Mouse (Mus musculus): ENCODE measurements around the gene Serac1. TPM values are rescaled to one million over a fixed set of nuclear protein-coding genes. Genes with fewer than 3 reads are reported as not detected.
A peak's percentile ranks its signal among the peaks of the same experiment; 100 is the strongest.
"Not testable (repeated sequence)": the region's sequence is repeated elsewhere in the genome, so short reads cannot be mapped to it uniquely, and the experiment has no call there.

Gene Serac1
- polyA plus RNA-seq, 1 experiment from 2014 or later = 1.4 TPM

- Histone ChIP-seq H3K4me2 (no peak overlapping the region), H3K4me1 (replicated peaks) (no peaks in the 10 kb centered on the region), H3K27me3 (no peaks in the 10 kb centered on the region), H3K9me3 (replicated peaks) (no peaks in the 10 kb centered on the region), H3K27ac (no peak overlapping the region), H3K9ac (no peak overlapping the region), H3K36me3 (peaks cover 21% of the 10 kb centered on the region; the same call in 1 of the 2 replicates), H3K4me3 (replicated peaks) (no peak overlapping the region)
- 66% methylated on average over 2 of the region's 2 CpGs for WGBS (ENCODE audit: insufficient replicate concordance)
- no peak for ATAC-seq (ENCODE audit: low read depth)
- no peak for DNase-seq
Measured at GRCm38 (mm10) chr17:6066021-6066420, 13.5 kb downstream of the Serac1 start.

GRCm38 (mm10) chr17:6063532-6063931 is 16.0 kb downstream of the Serac1 start:
- no peak for ATAC-seq (ENCODE audit: low read depth)

GRCm38 (mm10) chr17:6062793-6063192 is 16.7 kb downstream of the Serac1 start:
- Histone ChIP-seq H3K27me3 (no peaks in the 10 kb centered on the region), H3K9me3 (replicated peaks) (no peaks in the 10 kb centered on the region), H3K27ac (no peak overlapping the region), H3K9ac (no peak overlapping the region), H3K4me2 (no peak overlapping the region), H3K4me1 (replicated peaks) (no peaks in the 10 kb centered on the region), H3K4me3 (replicated peaks) (no peak overlapping the region), H3K36me3 (peaks cover 19% of the 10 kb centered on the region; the same call in 1 of the 2 replicates)
- ATAC-seq (ENCODE audit: low read depth) = no peak
- DNase-seq = no peak
- 72% methylated on average over 8 of the region's 8 CpGs for WGBS (ENCODE audit: insufficient replicate concordance)

More at GRCm38 (mm10) chr17:6063532-6063931, 16.0 kb downstream of the Serac1 start:
- H3K9me3 ChIP-seq (replicated peaks) = no peaks in the 10 kb centered on the region
- DNase-seq = no peak
- H3K36me3 ChIP-seq = peaks cover 19% of the 10 kb centered on the region; the same call in 1 of the 2 replicates
- H3K4me2 ChIP-seq = no peak overlapping the region
- no peaks in the 10 kb centered on the region for H3K27me3 ChIP-seq
- 72% methylated on average over 5 of the region's 5 CpGs for WGBS (ENCODE audit: insufficient replicate concordance)
- no peak overlapping the region for H3K27ac ChIP-seq
- no peak overlapping the region for H3K4me3 ChIP-seq (replicated peaks)
- H3K9ac ChIP-seq = no peak overlapping the region
- no peaks in the 10 kb centered on the region for H3K4me1 ChIP-seq (replicated peaks)

- no peak overlapping the region for H3K4me2 ChIP-seq
- no peaks in the 10 kb centered on the region for H3K4me1 ChIP-seq (replicated peaks)
- H3K9ac ChIP-seq = no peak overlapping the region
- 0 out of 2 replicates have a peak, but pooled peaks cover 2% of the 10 kb centered on the region for H3K36me3 ChIP-seq
- ATAC-seq (ENCODE audit: low read depth) (no peak), DNase-seq (peak; percentile 44)
- WGBS (ENCODE audit: insufficient replicate concordance) = 14% methylated on average over 5 of the region's 5 CpGs
- no peak overlapping the region for H3K27ac ChIP-seq
- no peaks in the 10 kb centered on the region for H3K27me3 ChIP-seq
- no peak overlapping the region for H3K4me3 ChIP-seq (replicated peaks)
- H3K9me3 ChIP-seq (replicated peaks) = no peaks in the 10 kb centered on the region
Measured at GRCm38 (mm10) chr17:6054934-6055355, 24.6 kb downstream of the Serac1 start.

- no peaks in the 10 kb centered on the region for H3K9me3 ChIP-seq (replicated peaks)
- H3K4me1 ChIP-seq (replicated peaks) = no peaks in the 10 kb centered on the region
- H3K27me3 ChIP-seq = no peaks in the 10 kb centered on the region
- H3K4me2 ChIP-seq = no peak overlapping the region
- DNase-seq = no peak
- no peak overlapping the region for H3K9ac ChIP-seq
- H3K4me3 ChIP-seq (replicated peaks) = no peak overlapping the region
- 68% methylated on average over 4 of the region's 4 CpGs for WGBS (ENCODE audit: insufficient replicate concordance)
- no peak for ATAC-seq (ENCODE audit: low read depth)
- no peaks in the 10 kb centered on the region for H3K36me3 ChIP-seq
- H3K27ac ChIP-seq = no peak overlapping the region
Measured at GRCm38 (mm10) chr17:6052801-6053200, 26.7 kb downstream of the Serac1 start.

GRCm38 (mm10) chr17:6037507-6037906 is 42.0 kb downstream of the Serac1 start:
- ATAC-seq (ENCODE audit: low read depth) = no peak
- Histone ChIP-seq H3K27ac (no peak overlapping the region), H3K4me3 (replicated peaks) (no peak overlapping the region), H3K9ac (no peak overlapping the region), H3K9me3 (replicated peaks) (no peaks in the 10 kb centered on the region), H3K36me3 (no peaks in the 10 kb centered on the region; the same call in 1 of the 2 replicates), H3K4me1 (replicated peaks) (0 out of 2 replicates have a peak, but pooled peaks cover 3% of the 10 kb centered on the region), H3K27me3 (no peaks in the 10 kb centered on the region), H3K4me2 (no peak overlapping the region)
- WGBS (ENCODE audit: insufficient replicate concordance) = 76% methylated on average over 10 of the region's 10 CpGs
- no peak for DNase-seq

GRCm38 (mm10) chr17:6036872-6037271 is 42.7 kb downstream of the Serac1 start:
- Histone ChIP-seq H3K27ac (no peak overlapping the region), H3K4me2 (no peak overlapping the region), H3K27me3 (no peaks in the 10 kb centered on the region), H3K36me3 (no peaks in the 10 kb centered on the region; the same call in 1 of the 2 replicates), H3K4me3 (replicated peaks) (no peak overlapping the region), H3K9ac (no peak overlapping the region), H3K9me3 (replicated peaks) (no peaks in the 10 kb centered on the region), H3K4me1 (replicated peaks) (0 out of 2 replicates have a peak, but pooled peaks cover 3% of the 10 kb centered on the region)
- no peak for ATAC-seq (ENCODE audit: low read depth)
- no peak for DNase-seq
- 76% methylated on average over 11 of the region's 11 CpGs for WGBS (ENCODE audit: insufficient replicate concordance)

GRCm38 (mm10) chr17:6036458-6036857 is 43.1 kb downstream of the Serac1 start:
- ATAC-seq (ENCODE audit: low read depth) = 0 out of 2 replicates have a peak, but pooled peaks have one; percentile 18
- H3K4me3 ChIP-seq (replicated peaks) = no peak overlapping the region
- no peaks in the 10 kb centered on the region for H3K9me3 ChIP-seq (replicated peaks)
- no peak overlapping the region for H3K4me2 ChIP-seq
- H3K9ac ChIP-seq = no peak overlapping the region
- DNase-seq = no peak
- H3K4me1 ChIP-seq (replicated peaks) = 0 out of 2 replicates have a peak, but pooled peaks cover 3% of the 10 kb centered on the region
- H3K27ac ChIP-seq = no peak overlapping the region
- no peaks in the 10 kb centered on the region; the same call in 1 of the 2 replicates for H3K36me3 ChIP-seq
- WGBS (ENCODE audit: insufficient replicate concordance) = 76% methylated on average over 8 of the region's 8 CpGs
- H3K27me3 ChIP-seq = no peaks in the 10 kb centered on the region

GRCm38 (mm10) chr17:6035661-6036060 is 43.9 kb downstream of the Serac1 start:
- Histone ChIP-seq H3K27me3 (no peaks in the 10 kb centered on the region), H3K4me3 (replicated peaks) (no peak overlapping the region), H3K4me2 (no peak overlapping the region), H3K9me3 (replicated peaks) (no peaks in the 10 kb centered on the region), H3K36me3 (no peaks in the 10 kb centered on the region; the same call in 1 of the 2 replicates), H3K9ac (no peak overlapping the region), H3K4me1 (replicated peaks) (0 out of 2 replicates have a peak, but pooled peaks cover 3% of the 10 kb centered on the region), H3K27ac (no peak overlapping the region)
- ATAC-seq (ENCODE audit: low read depth) = no peak
- 57% methylated on average over 8 of the region's 8 CpGs for WGBS (ENCODE audit: insufficient replicate concordance)
- DNase-seq = no peak

- Histone ChIP-seq H3K9me3 (replicated peaks) (no peaks in the 10 kb centered on the region), H3K4me1 (replicated peaks) (peaks cover 2% of the 10 kb centered on the region), H3K27ac (no peak overlapping the region), H3K36me3 (peaks cover 13% of the 10 kb centered on the region; the same call in 1 of the 2 replicates), H3K27me3 (no peaks in the 10 kb centered on the region), H3K4me3 (replicated peaks) (no peak overlapping the region), H3K4me2 (no peak overlapping the region), H3K9ac (no peak overlapping the region)
- ATAC-seq (ENCODE audit: low read depth) (no peak), DNase-seq (no peak)
- 74% methylated on average over 7 of the region's 7 CpGs for WGBS (ENCODE audit: insufficient replicate concordance)
Measured at GRCm38 (mm10) chr17:6025831-6026230, 53.7 kb downstream of the Serac1 start.

- not testable (repeated sequence) for DNase-seq; ATAC-seq (ENCODE audit: low read depth); H3K27me3 ChIP-seq; H3K4me3 ChIP-seq (replicated peaks); H3K4me2 ChIP-seq; H3K9me3 ChIP-seq (replicated peaks); H3K36me3 ChIP-seq; H3K27ac ChIP-seq; H3K9ac ChIP-seq
- H3K4me1 ChIP-seq (replicated peaks) = peaks cover 33% of the 10 kb centered on the region
- WGBS (ENCODE audit: insufficient replicate concordance) = 35% methylated on average over 5 of the region's 5 CpGs
Measured at GRCm38 (mm10) chr17:6021374-6021789, 58.2 kb downstream of the Serac1 start.

GRCm38 (mm10) chr17:6020636-6021035 is 58.9 kb downstream of the Serac1 start:
- H3K9ac ChIP-seq = no peak overlapping the region
- ATAC-seq (ENCODE audit: low read depth) (no peak), DNase-seq (no peak)
- no peak overlapping the region for H3K27ac ChIP-seq
- no peaks in the 10 kb centered on the region for H3K9me3 ChIP-seq (replicated peaks)
- no peaks in the 10 kb centered on the region for H3K27me3 ChIP-seq
- no peaks in the 10 kb centered on the region for H3K36me3 ChIP-seq
- peaks cover 39% of the 10 kb centered on the region for H3K4me1 ChIP-seq (replicated peaks)
- no peak overlapping the region for H3K4me3 ChIP-seq (replicated peaks)
- no peak overlapping the region for H3K4me2 ChIP-seq
- WGBS (ENCODE audit: insufficient replicate concordance) = 49% methylated on average over 7 of the region's 7 CpGs

All from liver, embryonic 13.5 days (tissue).